In genomic region chr4:142168352-142168751, GRCm38 (mm10) we compare ENCODE assay signal across 24 mouse cellular contexts.
"Had no signal": no experiment of that assay in that cellular context is flagged by ENCODE, and none has a peak within 500 bp of the region (broad histone marks: within the 10 kb centered on the region; RNA-seq: fewer than 3 reads in every experiment).

No protein-coding gene starts in this region.

- H3K9me3 ChIP-seq: embryonic facial prominence, embryonic 10.5 days; embryonic facial prominence, embryonic 12.5 days; embryonic facial prominence, embryonic 13.5 days; embryonic facial prominence, embryonic 15.5 days; forebrain, embryonic 10.5 days; forebrain, embryonic 12.5 days; forebrain, embryonic 13.5 days; forebrain, embryonic 15.5 days; heart, embryonic 10.5 days had no signal

- H3K27ac ChIP-seq: embryonic facial prominence, embryonic 10.5 days; embryonic facial prominence, embryonic 12.5 days; embryonic facial prominence, embryonic 13.5 days; embryonic facial prominence, embryonic 15.5 days; forebrain, embryonic 10.5 days; forebrain, embryonic 12.5 days; forebrain, embryonic 13.5 days; forebrain, embryonic 15.5 days had no signal

- H3K9ac ChIP-seq: embryonic facial prominence, embryonic 12.5 days; embryonic facial prominence, embryonic 13.5 days; embryonic facial prominence, embryonic 15.5 days; forebrain, embryonic 12.5 days; forebrain, embryonic 13.5 days; forebrain, embryonic 15.5 days; forebrain, postnatal 0 days had no signal

- H3K27me3 ChIP-seq: embryonic facial prominence, embryonic 12.5 days; embryonic facial prominence, embryonic 13.5 days; embryonic facial prominence, embryonic 15.5 days; forebrain, embryonic 12.5 days; forebrain, embryonic 13.5 days; forebrain, embryonic 15.5 days had no signal

- H3K4me3 ChIP-seq: embryonic facial prominence, embryonic 10.5 days; embryonic facial prominence, embryonic 12.5 days; embryonic facial prominence, embryonic 13.5 days; embryonic facial prominence, embryonic 15.5 days; erythroblast, embryonic 14.5 days; forebrain, embryonic 10.5 days; forebrain, embryonic 12.5 days; forebrain, embryonic 13.5 days; forebrain, embryonic 15.5 days; heart, adult 2 months; heart, embryonic 10.5 days had no signal

- DNase-seq: cerebellum, adult 9-10 months; cerebellum, adult 9-11 months; cerebellum, postnatal 10 days; cerebellum, postnatal 14 days; cerebellum, postnatal 25 days; cerebellum, postnatal 36 days; embryo, embryonic 11 days; forebrain, postnatal 0 days; gastrocnemius, postnatal 10 days; gastrocnemius, postnatal 14 days; gastrocnemius, postnatal 36 days; heart, adult 11 months; heart, adult 18-20 months; heart, adult 2 months had no signal

- H3K36me3 ChIP-seq: embryonic facial prominence, embryonic 12.5 days; embryonic facial prominence, embryonic 15.5 days; forebrain, embryonic 10.5 days; forebrain, embryonic 12.5 days; forebrain, embryonic 15.5 days; heart, embryonic 10.5 days had no signal

- H3K4me2 ChIP-seq: embryonic facial prominence, embryonic 12.5 days; embryonic facial prominence, embryonic 13.5 days; embryonic facial prominence, embryonic 15.5 days; forebrain, embryonic 12.5 days; forebrain, embryonic 13.5 days; forebrain, embryonic 15.5 days had no signal
